Mouse (Mus musculus) embryonic facial prominence, embryonic 15.5 days (tissue): ENCODE data around the gene Kmt2e. TPM values are rescaled to one million over a fixed set of nuclear protein-coding genes. Genes with fewer than 3 reads are reported as not detected.
A peak's percentile ranks its signal among the peaks of the same experiment; 100 is the strongest.

Experiments
- ATAC-seq: fragments of 200-750 bp; cut with Nextera tagmentation; 2 replicates; pipeline ENCODE4 v1.8.0; 2017; ENCODE audit warnings: low read depth, moderate TSS enrichment; ENCODE audit not compliant: insufficient number of reproducible peaks, low FRiP score, low TSS enrichment
- H3K27ac ChIP-seq: fragments of 300-500 bp; sonication (generic); replicated peaks from 2 replicates; pipeline ENCODE4 v1.5.1; 2015; ENCODE audit warnings: mild to moderate bottlenecking, inconsistent platforms
- H3K27me3 ChIP-seq: fragments of 300-500 bp; sonication (generic); 2 replicates; pipeline ENCODE4 v1.6.1; 2015; ENCODE audit warnings: inconsistent platforms
- H3K36me3 ChIP-seq: fragments of 300-500 bp; sonication (generic); 2 replicates; pipeline ENCODE4 v1.6.1; 2015; ENCODE audit warnings: mild to moderate bottlenecking, inconsistent platforms
- H3K4me1 ChIP-seq: fragments of 300-500 bp; sonication (generic); 2 replicates; pipeline ENCODE4 v1.6.1; 2015; ENCODE audit warnings: inconsistent platforms
- H3K4me2 ChIP-seq: fragments of 300-500 bp; sonication (generic); replicated peaks from 2 replicates; pipeline ENCODE4 v1.6.1; 2015; ENCODE audit warnings: mild to moderate bottlenecking, inconsistent platforms
- H3K4me3 ChIP-seq: fragments of 300-500 bp; sonication (generic); replicated peaks from 2 replicates; pipeline ENCODE4 v1.5.1; 2015; ENCODE audit warnings: mild to moderate bottlenecking, inconsistent platforms
- H3K9ac ChIP-seq: fragments of 300-500 bp; sonication (generic); 2 replicates; pipeline ENCODE4 v1.6.1; 2015; ENCODE audit warnings: inconsistent platforms
- H3K9me3 ChIP-seq: fragments of 300-500 bp; sonication (generic); replicated peaks from 2 replicates; pipeline ENCODE4 v1.6.1; 2016; ENCODE audit warnings: inconsistent platforms
- WGBS: fragments of 180-500 bp; shearing (Covaris S2); methylation state at CpG from one replicate; pipeline ENCODE4 v1.1.7; 2015; 5-methylcytosine and 5-hydroxymethylcytosine counted together
- polyA plus RNA-seq: library from polyadenylated mRNA; unstranded; fragments of >200 nt; fragmentation: Nextera tagmentation; extraction: Ambion mirVana; gene quantifications from 2 replicates; pipeline ENCODE4 v1.2.1, GENCODE M21; 2015

Kmt2e gene
- polyA plus RNA-seq: 105 and 109 TPM in 2 replicates

DNA sequence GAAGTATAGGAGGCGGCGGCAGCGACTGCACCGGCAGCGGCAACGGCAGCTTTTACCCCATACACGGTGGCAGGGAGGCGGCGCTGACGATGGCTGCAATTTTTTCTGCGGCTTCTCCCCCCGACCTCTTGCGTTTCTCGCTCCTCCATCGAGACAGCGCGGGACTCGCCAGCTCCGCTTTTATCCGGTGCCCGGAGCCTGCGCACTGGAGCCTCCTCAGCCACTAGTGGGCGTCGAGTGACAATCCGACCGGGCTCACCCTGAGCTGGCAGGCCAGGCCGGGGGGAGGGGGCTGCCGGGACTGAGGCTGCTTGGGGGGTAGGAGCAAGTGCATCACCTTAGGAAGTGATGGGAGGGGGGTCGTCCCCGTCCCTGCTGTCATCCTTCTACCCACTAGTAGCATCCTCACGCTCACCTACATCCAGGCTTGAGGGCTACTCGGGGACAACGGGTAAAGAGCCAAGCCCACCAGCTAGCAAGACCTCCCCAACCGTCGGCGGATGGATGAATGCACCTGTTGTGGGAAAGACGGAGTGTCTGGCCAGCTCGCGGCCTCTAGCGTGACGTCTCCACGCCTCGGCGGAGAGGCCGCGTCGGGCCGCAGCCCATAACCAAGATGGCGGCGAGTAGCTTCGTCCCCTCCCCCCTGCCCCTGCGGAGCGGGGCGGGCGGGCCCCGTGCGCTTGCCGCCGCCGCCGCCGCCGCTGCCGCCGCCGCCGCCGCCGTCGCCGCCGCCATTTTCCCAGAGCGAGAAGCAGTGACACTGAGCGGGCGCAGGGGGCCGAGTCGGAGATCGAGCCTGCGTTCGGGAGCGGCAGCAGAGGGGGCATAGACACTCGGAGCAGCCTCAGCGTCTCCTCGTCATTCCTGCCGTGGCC, at the start of gene Kmt2e:
TSS of gene Kmt2e (plus strand) at position 722 of the 878 bp plus-strand sequence.
- H3K36me3 ChIP-seq: no peaks in the 10 kb centered on the region
- peak within 1 kb of the TSS; percentile 87 for H3K4me3 ChIP-seq
- WGBS: under 1% methylated on average over 85 of the region's 85 CpGs
- 0 out of 2 replicates have a peak, but pooled peaks cover 7% of the 10 kb centered on the region for H3K4me1 ChIP-seq
- no peaks in the 10 kb centered on the region for H3K9me3 ChIP-seq
- H3K27me3 ChIP-seq: no peaks in the 10 kb centered on the region
- peak; percentile 84 for ATAC-seq
- H3K9ac ChIP-seq: peak within 1 kb of the TSS; percentile 99
- peak within 1 kb of the TSS; percentile 69 for H3K4me2 ChIP-seq
- peak within 1 kb of the TSS; percentile 100 for H3K27ac ChIP-seq

DNA sequence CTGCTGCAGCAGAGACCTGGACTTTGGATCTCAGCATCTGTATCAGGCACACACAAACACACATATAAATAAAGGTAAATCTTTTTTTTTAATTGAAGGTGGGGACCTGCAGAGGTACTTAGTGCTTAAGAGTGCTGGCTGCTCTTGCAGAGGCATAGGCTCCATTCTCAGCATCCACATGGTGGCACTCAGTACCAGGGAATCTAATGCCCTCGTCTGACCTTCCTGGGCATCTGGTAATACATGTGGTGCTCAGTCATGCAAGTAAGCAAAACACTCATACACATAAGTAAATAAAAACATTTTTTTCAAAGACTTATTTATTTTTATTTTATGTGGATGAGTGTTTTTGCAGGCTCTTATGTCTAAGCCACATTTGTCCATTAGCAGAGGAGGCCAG, 49.1 kb upstream of the Kmt2e start:
- no peak for ATAC-seq
- no peak overlapping the region for H3K27ac ChIP-seq
- H3K9ac ChIP-seq: no peak overlapping the region
- H3K9me3 ChIP-seq: no peaks in the 10 kb centered on the region
- H3K36me3 ChIP-seq: no peaks in the 10 kb centered on the region
- no peak overlapping the region for H3K4me3 ChIP-seq
- no peaks in the 10 kb centered on the region for H3K27me3 ChIP-seq
- no peak overlapping the region for H3K4me2 ChIP-seq
- WGBS: 54% methylated on average over 1 of the region's 1 CpGs
- H3K4me1 ChIP-seq: peaks cover 21% of the 10 kb centered on the region

DNA sequence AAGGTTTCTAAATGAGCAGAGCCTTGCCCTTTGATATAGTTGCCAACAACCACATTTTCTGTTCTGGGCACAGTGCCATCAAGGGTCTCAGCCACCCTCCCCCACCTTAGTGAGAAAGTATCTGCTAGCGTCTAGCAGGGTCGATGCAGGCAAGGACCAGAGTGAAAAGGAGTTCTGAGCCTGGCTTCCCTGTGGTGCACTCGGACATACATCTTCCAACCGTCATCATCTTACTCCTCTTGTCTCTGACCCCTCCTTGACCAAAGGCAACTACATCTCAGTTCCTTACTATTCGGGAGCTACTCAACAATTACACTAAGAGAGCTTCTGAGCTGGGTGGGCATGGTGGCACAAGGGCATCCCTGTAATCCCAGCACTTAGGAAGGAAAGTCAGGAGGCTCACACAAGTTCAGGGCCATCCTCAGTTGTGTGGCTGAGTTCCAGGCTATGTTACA, 48.5 kb upstream of the Kmt2e start:
- Histone ChIP-seq H3K4me2 (no peak overlapping the region), H3K36me3 (no peaks in the 10 kb centered on the region), H3K9ac (no peak overlapping the region), H3K27me3 (no peaks in the 10 kb centered on the region), H3K27ac (no peak overlapping the region), H3K4me3 (no peak overlapping the region), H3K9me3 (no peaks in the 10 kb centered on the region), H3K4me1 (peaks cover 21% of the 10 kb centered on the region)
- WGBS: 36% methylated on average over 5 of the region's 5 CpGs
- no peak for ATAC-seq

DNA sequence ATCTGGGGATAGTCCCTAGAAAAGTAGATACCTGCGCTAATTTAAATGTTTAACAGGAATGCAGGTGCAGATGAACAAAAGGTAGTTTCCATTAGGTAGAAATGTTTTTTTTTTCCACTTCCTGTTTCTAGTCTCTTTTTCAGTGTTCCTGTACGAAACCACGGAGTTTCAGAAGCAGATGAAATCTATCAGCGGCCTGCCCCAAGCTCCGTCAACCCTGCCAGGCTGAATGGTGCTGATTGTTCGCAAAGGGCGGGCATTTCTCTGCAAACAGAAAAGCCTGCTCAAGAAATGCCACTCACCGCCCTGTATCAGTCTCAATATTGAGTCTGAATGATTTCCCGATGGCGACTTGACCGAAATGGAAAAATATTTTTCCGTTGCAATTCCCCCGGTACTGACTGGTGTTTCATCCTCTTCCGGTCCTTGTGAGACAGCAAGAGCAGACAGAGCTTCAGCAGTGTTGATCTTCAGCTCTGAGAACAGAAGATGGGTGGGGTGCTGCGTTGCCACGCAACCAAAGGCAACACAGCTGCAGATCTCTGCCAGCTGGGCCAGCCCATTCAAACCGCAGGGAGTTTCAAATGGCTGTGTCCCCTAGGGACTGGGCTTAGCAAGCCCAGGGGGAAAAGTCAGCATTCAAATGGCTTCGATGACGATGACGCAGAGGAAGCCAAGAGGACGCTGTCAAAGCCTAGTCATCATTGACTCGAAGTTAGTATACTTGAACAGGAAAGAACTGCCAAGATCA, 47.5 kb upstream of the Kmt2e start:
- Histone ChIP-seq H3K36me3 (no peaks in the 10 kb centered on the region), H3K9ac (no peak overlapping the region), H3K4me2 (peak overlapping the region; percentile 60), H3K9me3 (no peaks in the 10 kb centered on the region), H3K27ac (peak overlapping the region; percentile 87), H3K27me3 (no peaks in the 10 kb centered on the region), H3K4me3 (peak overlapping the region; percentile 43), H3K4me1 (peaks cover 21% of the 10 kb centered on the region)
- ATAC-seq: peak; percentile 95
- under 1% methylated on average over 22 of the region's 22 CpGs for WGBS

DNA sequence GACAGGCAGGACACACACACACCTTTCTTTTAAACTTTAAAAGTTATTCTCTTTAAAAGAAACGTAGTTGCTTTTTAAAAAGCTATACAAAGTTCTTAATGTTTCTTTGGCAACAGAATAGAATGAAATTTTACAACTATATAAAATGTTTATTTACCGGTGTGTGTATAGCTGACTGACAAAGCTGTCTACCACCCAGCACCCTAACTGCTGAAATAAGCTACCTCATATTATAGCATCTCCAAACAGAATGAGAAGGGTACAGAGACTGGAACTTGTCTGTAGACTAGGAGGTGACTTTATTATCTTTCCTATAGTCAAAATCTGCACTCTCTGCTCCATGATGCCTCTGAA, 47.0 kb upstream of the Kmt2e start:
- Histone ChIP-seq H3K27ac (peak overlapping the region; percentile 87), H3K9ac (no peak overlapping the region), H3K27me3 (no peaks in the 10 kb centered on the region), H3K36me3 (no peaks in the 10 kb centered on the region), H3K9me3 (no peaks in the 10 kb centered on the region), H3K4me2 (peak overlapping the region; percentile 60), H3K4me1 (peaks cover 21% of the 10 kb centered on the region), H3K4me3 (peak overlapping the region; percentile 43)
- ATAC-seq: no peak
- 33% methylated on average over 2 of the region's 2 CpGs for WGBS

DNA sequence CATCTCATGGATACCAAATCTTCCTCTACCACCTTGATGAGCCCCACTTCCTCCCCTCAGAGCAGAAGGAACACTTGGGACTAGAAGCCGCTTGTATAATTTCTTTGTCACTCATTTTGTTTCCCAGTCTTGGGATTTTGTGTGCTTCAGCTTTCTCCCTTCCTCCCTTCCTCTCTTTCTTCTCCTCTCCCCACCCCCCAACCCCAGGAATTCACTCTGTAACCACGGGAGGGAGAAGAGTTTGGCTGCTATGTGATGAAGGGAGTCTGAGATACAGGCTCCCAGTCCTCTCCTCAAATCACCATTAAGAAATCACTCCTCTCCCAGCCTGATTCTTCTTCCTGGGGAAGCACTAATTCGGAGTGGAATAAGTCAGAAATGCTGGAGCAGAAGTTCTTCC, 46.1 kb upstream of the Kmt2e start:
- no peaks in the 10 kb centered on the region for H3K36me3 ChIP-seq

DNA sequence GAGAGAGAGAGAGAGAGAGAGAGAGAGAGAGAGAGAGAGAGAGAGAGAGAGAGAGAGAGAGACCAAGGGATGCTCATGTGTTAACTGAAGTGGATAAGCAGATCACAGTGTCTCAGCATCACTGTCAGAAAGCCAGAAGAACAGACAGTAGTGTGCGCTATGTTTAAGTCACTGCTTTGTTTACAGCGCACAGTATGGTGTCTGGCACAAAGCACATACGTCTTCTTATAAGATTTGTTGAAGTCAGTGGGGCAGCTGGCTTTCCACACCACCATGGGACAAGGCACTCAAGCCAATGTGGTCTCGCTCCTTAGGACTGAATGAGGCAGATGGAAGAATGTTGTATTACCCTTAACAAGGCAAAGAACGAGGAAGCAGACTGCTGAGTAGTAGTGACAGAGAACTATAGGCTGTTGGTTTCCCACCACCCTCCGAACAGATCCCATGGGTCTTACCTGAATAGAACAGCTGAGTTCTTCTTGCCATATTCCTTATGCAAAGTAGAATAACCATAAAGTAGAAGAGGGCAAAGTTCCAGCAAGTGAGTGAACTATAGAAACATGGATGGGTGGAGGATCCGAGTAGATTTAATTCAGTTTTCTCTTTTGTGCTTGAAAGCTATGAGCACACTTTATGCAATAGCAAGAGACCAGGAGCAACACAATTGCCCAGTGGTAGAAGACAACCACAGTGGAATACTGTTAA, 44.5 kb upstream of the Kmt2e start:
- H3K27me3 ChIP-seq: no peaks in the 10 kb centered on the region
- H3K9ac ChIP-seq: no peak overlapping the region
- no peak overlapping the region for H3K4me2 ChIP-seq
- H3K9me3 ChIP-seq: no peaks in the 10 kb centered on the region
- no peak overlapping the region for H3K27ac ChIP-seq
- 85% methylated on average over 7 of the region's 7 CpGs for WGBS
- peaks cover 21% of the 10 kb centered on the region for H3K4me1 ChIP-seq
- ATAC-seq: no peak
- no peaks in the 10 kb centered on the region for H3K36me3 ChIP-seq
- no peak overlapping the region for H3K4me3 ChIP-seq

More for the DNA sequence above, 46.1 kb upstream of the Kmt2e start:
- Histone ChIP-seq H3K4me1 (peaks cover 21% of the 10 kb centered on the region), H3K4me2 (no peak overlapping the region), H3K9me3 (no peaks in the 10 kb centered on the region), H3K27ac (no peak overlapping the region), H3K27me3 (no peaks in the 10 kb centered on the region), H3K4me3 (no peak overlapping the region), H3K9ac (no peak overlapping the region)
- 19% methylated on average over 3 of the region's 3 CpGs for WGBS
- ATAC-seq: no peak

DNA sequence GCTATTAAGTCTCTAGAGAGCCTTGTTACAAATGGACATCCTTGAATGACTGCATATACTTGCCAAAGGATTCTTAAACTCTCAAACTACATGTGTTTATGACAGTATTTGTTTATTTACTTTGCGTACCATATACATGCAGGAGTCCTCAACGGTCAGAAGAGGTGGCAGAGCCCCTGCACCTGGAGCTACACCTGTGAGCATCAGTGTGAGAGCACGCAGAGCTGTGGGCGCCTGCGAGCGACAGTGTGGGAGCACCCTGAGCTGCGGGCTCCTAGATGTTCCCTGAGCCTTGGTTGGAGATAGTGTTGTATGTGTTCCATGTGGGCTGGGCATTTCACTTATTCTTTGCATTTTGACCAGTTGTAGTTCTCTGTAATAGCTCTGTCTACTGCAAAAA, 42.5 kb upstream of the Kmt2e start:
- 86% methylated on average over 7 of the region's 7 CpGs for WGBS
- H3K36me3 ChIP-seq: no peaks in the 10 kb centered on the region
- no peaks in the 10 kb centered on the region for H3K9me3 ChIP-seq
- ATAC-seq: no peak
- H3K4me2 ChIP-seq: no peak overlapping the region
- no peak overlapping the region for H3K4me3 ChIP-seq
- no peak overlapping the region for H3K27ac ChIP-seq
- H3K9ac ChIP-seq: no peak overlapping the region
- no peaks in the 10 kb centered on the region for H3K27me3 ChIP-seq
- peaks cover 14% of the 10 kb centered on the region for H3K4me1 ChIP-seq

DNA sequence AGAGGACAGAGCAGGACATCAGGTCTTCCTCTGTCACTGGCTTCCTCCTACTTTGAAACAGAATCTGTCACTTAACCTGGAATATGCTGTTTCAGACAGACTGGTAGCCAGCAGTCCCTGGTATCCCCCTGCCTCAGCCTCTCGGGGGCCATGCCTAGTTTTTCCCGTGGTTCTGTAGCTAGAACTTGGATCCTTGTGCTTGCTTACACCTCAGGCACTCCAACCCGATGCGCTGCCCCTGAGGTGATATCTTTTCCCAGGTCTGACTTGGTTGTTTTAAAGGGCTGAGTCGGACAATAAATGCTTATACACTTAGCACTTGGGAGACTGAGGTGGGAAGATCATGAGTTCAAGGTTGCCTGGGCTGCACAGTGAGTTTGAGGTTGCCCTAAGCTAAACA, 40.4 kb upstream of the Kmt2e start:
- no peak overlapping the region for H3K4me3 ChIP-seq
- no peaks in the 10 kb centered on the region for H3K36me3 ChIP-seq
- H3K4me1 ChIP-seq: no peaks in the 10 kb centered on the region
- H3K27me3 ChIP-seq: no peaks in the 10 kb centered on the region
- no peak overlapping the region for H3K9ac ChIP-seq
- no peak overlapping the region for H3K4me2 ChIP-seq
- no peak overlapping the region for H3K27ac ChIP-seq
- WGBS: 91% methylated on average over 5 of the region's 5 CpGs
- no peak for ATAC-seq
- no peaks in the 10 kb centered on the region for H3K9me3 ChIP-seq

DNA sequence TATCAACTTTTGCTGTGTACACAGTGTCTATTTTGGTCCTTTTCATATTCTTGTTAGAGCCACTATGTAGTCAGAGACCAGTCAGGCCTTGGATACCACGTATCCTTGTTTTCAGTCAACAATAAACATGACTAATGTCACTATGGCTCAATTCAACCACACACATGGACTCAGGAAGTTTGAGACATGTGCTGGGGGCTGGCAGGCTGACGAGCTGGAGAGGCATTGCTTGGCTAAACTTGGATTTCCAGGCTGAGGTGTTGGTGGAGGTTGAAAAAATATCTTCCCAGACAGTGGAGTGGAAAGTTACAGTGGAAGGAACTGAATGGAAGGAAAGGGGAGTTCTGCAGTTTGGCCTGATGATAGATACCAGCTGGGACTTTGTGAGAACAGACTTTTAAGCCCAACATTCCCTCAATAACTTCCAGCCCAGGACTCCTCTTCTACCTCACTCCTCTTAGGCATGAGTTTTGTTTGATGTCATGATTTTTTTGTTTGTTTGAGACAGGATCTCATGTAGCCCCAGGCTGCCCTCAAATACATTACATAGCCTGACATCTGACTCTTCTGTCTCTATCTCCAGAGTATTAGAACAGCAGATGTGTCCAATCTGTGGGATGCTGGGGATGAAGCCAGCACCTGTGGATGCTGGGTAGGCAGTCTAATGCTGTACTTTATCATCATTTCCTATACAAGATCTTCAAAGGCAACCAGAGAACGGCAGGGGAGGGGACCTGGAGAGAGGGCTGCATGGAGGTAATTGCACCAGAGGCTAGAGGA, 39.7 kb upstream of the Kmt2e start:
- Histone ChIP-seq H3K9me3 (no peaks in the 10 kb centered on the region), H3K27me3 (no peaks in the 10 kb centered on the region), H3K36me3 (0 out of 2 replicates have a peak, but pooled peaks cover 4% of the 10 kb centered on the region), H3K4me1 (no peaks in the 10 kb centered on the region), H3K27ac (no peak overlapping the region), H3K9ac (no peak overlapping the region), H3K4me2 (no peak overlapping the region), H3K4me3 (no peak overlapping the region)
- WGBS: 33% methylated on average over 3 of the region's 3 CpGs
- ATAC-seq: no peak
